Mouse (Mus musculus) heart, postnatal 0 days (tissue): ENCODE measurements at regions not wholly inside any gene's neighbourhood (a gene's known extent, or its start where the extent isn't known, plus 50 kb on each side); places are given as distances from the start of the nearest gene placed in this dataset.

Experiments used
- CTCF ChIP-seq: IDR thresholded peaks from 2 replicates; pipeline ENCODE4 v1.5.1; 2016; ENCODE audit warnings: antibody characterized with exemption, control low read depth, low read depth
- EP300 ChIP-seq: IDR thresholded peaks from 2 replicates; pipeline ENCODE4 v1.6.1; 2016; ENCODE audit warnings: antibody characterized with exemption, low read depth

GRCm38 (mm10) chr13:90525801-90526200, 379.4 kb downstream of the Atp6ap1l start:
- TF ChIP-seq CTCF (no peak), EP300 (no peak)
